16 mouse cellular contexts compared by ENCODE assay signal in the genomic region with DNA sequence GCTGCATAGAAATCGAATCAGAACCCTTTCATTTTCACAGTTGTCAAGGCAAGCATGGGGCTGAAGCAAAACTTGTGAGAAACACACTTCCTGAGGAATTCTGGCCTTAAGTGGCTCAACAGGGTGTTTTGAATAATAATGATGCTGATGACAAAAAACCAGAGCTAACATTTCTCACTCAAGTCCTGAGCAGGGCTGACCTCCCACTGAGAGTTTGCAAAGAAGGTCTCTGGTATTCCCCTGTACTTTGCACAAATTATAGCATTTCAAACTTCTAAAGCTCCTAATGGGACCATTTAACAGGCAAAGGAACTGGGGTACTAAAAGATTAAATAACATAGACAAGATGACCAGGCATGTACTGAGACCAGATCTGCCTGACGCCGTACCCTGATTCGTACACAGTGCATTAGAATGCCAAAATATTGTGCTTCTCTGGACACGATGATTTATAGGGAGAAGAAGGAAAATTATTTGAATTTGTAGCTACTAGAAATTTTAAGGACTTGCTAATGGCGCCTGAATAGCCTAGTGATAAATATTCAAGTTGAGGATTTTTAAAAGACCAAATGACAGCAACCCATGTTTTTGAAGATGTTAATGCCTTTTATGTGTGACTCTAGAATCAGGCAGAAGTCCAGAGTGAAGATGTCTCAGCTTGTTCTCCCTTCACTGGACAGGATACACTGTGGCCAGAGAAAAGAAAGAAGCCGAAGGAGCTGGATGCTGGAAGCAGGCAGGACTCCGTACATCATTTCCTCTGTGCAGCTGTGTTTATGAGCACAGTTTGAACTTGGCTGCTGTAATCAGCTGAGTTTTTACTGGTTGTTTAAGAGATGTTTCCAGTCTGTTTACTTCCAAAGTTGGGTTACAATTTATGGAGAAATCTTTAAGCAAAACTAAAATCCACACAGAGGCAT.
DNase-seq lines count a peak whose midpoint lies in the region; ATAC-seq and TF ChIP-seq lines count a peak whose summit lies in the region.
"Had no signal": no experiment of that assay in that cellular context is flagged by ENCODE, and none has a peak within 500 bp of the region (broad histone marks: within the 10 kb centered on the region; RNA-seq: fewer than 3 reads in every experiment).

No protein-coding gene starts in this region.

- H3K9ac ChIP-seq in forebrain, embryonic 11.5 days (ENCODE audit: low read length) = no peak overlapping the region
- no peak overlapping the region for H3K9ac ChIP-seq in intestine, embryonic 16.5 days (ENCODE audit: low read depth, low read length)
- H3K9ac ChIP-seq: limb, embryonic 12.5 days; neural tube, embryonic 15.5 days had no signal

- no peak overlapping the region for H3K4me3 ChIP-seq in forebrain, embryonic 11.5 days (ENCODE audit: low read depth, low read length)
- H3K4me3 ChIP-seq in forebrain, embryonic 10.5 days = no peak overlapping the region
- no peak overlapping the region for H3K4me3 ChIP-seq in lung, adult 2 months (replicated peaks; ENCODE audit: extremely low read depth, low read depth, low read length)
- no peak overlapping the region for H3K4me3 ChIP-seq in intestine, embryonic 16.5 days (ENCODE audit: low read length)
- H3K4me3 ChIP-seq: heart, embryonic 10.5 days; limb, embryonic 12.5 days; neural tube, embryonic 15.5 days had no signal

- 69% methylated on average over 8 of the region's 8 CpGs for WGBS in forebrain, embryonic 11.5 days
- 74% methylated on average over 8 of the region's 8 CpGs for WGBS in forebrain, embryonic 10.5 days
- 62% methylated on average over 8 of the region's 8 CpGs for WGBS in lung, adult 2 months
- 48% methylated on average over 8 of the region's 8 CpGs for WGBS in intestine, embryonic 16.5 days

- no peaks in the 10 kb centered on the region for H3K27me3 ChIP-seq in forebrain, embryonic 11.5 days (ENCODE audit: control insufficient read depth, insufficient read depth, low read length)
- H3K27me3 ChIP-seq in forebrain, embryonic 10.5 days (ENCODE audit: poor library complexity, severe bottlenecking) = no peaks in the 10 kb centered on the region
- no peaks in the 10 kb centered on the region for H3K27me3 ChIP-seq in intestine, embryonic 16.5 days (replicated peaks; ENCODE audit: control insufficient read depth, insufficient read depth, low read length)
- H3K27me3 ChIP-seq: limb, embryonic 12.5 days; neural tube, embryonic 15.5 days had no signal

- H3K4me1 ChIP-seq in forebrain, embryonic 11.5 days (replicated peaks; ENCODE audit: control insufficient read depth, insufficient read depth, low read length) = no peaks in the 10 kb centered on the region
- peaks cover 19% of the 10 kb centered on the region for H3K4me1 ChIP-seq in forebrain, embryonic 10.5 days
- H3K4me1 ChIP-seq in lung, adult 2 months (ENCODE audit: control insufficient read depth, insufficient read depth, low read length) = no peaks in the 10 kb centered on the region
- H3K4me1 ChIP-seq in intestine, embryonic 16.5 days (ENCODE audit: control insufficient read depth, insufficient read depth, low read length) = no peaks in the 10 kb centered on the region
- H3K4me1 ChIP-seq: heart, embryonic 10.5 days; neural tube, embryonic 15.5 days had no signal

- no peak overlapping the region for H3K27ac ChIP-seq in forebrain, embryonic 11.5 days (ENCODE audit: low read depth, low read length)
- H3K27ac ChIP-seq in forebrain, embryonic 10.5 days = no peak overlapping the region
- no peak overlapping the region for H3K27ac ChIP-seq in intestine, embryonic 16.5 days (ENCODE audit: low read length)
- H3K27ac ChIP-seq: heart, embryonic 10.5 days; limb, embryonic 12.5 days; neural tube, embryonic 15.5 days had no signal

- no peak for DNase-seq in forebrain, embryonic 11.5 days (ENCODE audit: low spot score)
- DNase-seq in forebrain, embryonic 10.5 days (ENCODE audit: extremely low spot score, low spot score) = no peak
- peak; percentile 3 for DNase-seq in kidney, postnatal 14 days
- no peak for DNase-seq in kidney, adult 18-20 months
- peak; percentile 6 for DNase-seq in lung, postnatal 10 days
- DNase-seq in lung, adult 2 months = no peak
- DNase-seq: B cell, adult 2 months; cerebellum, adult 9-10 months; heart, postnatal 4 days; layer of hippocampus, adult 9-11 months had no signal

- H3K9me3 ChIP-seq in forebrain, embryonic 11.5 days (ENCODE audit: control insufficient read depth, low read length) = no peaks in the 10 kb centered on the region
- no peaks in the 10 kb centered on the region for H3K9me3 ChIP-seq in forebrain, embryonic 10.5 days
- H3K9me3 ChIP-seq in intestine, embryonic 16.5 days (ENCODE audit: control insufficient read depth, low read length) = no peaks in the 10 kb centered on the region
- H3K9me3 ChIP-seq: heart, embryonic 10.5 days; limb, embryonic 12.5 days; neural tube, embryonic 15.5 days had no signal

- no peaks in the 10 kb centered on the region for H3K36me3 ChIP-seq in forebrain, embryonic 11.5 days (ENCODE audit: control insufficient read depth, insufficient read depth, low read length)
- no peaks in the 10 kb centered on the region for H3K36me3 ChIP-seq in forebrain, embryonic 10.5 days (replicated peaks)
- H3K36me3 ChIP-seq in intestine, embryonic 16.5 days (ENCODE audit: control insufficient read depth, insufficient read depth, low read length) = no peaks in the 10 kb centered on the region
- H3K36me3 ChIP-seq: heart, embryonic 10.5 days; limb, embryonic 12.5 days; neural tube, embryonic 15.5 days had no signal

- no peak for TF ChIP-seq POLR2A in lung, adult 2 months (IDR thresholded peaks at IDR 0.05; ENCODE audit: borderline replicate concordance, extremely low read depth, low read depth, low read length)

- peak; percentile 67 for ATAC-seq in forebrain, embryonic 11.5 days (replicated peaks; ENCODE audit: low FRiP score)
- peak; percentile 85 for ATAC-seq in intestine, embryonic 16.5 days
- no peak for ATAC-seq in CD4-positive, CD25-positive, alpha-beta regulatory T cell, adult 4 months
- ATAC-seq: inflammation-experienced regulatory T-cells, adult 6 months had no signal

- no peak for TF ChIP-seq CTCF in lung, adult 2 months (IDR thresholded peaks at IDR 0.05; ENCODE audit: insufficient read depth, low read length)

- no peak overlapping the region for H3K4me2 ChIP-seq in forebrain, embryonic 11.5 days (ENCODE audit: low read depth, low read length, severe bottlenecking)
- H3K4me2 ChIP-seq in intestine, embryonic 16.5 days (ENCODE audit: low read depth, low read length) = no peak overlapping the region
- H3K4me2 ChIP-seq: limb, embryonic 12.5 days; neural tube, embryonic 15.5 days had no signal

Comparison
In these comparisons a context has a peak if more than half of its experiments do, and no peak if none do; other contexts are left out.
1. DNase-seq: peak in kidney, postnatal 14 days (single experiment) and lung, postnatal 10 days (single experiment); none in forebrain, embryonic 11.5 days (single experiment), forebrain, embryonic 10.5 days (single experiment), kidney, adult 18-20 months (single experiment) and lung, adult 2 months (single experiment).